Mouse (Mus musculus): ENCODE results near the gene Stim1. TPM values are rescaled to one million over a fixed set of nuclear protein-coding genes. Genes with fewer than 3 reads are reported as not detected.
"Not testable (repeated sequence)": the region's sequence is repeated elsewhere in the genome, so short reads cannot be mapped to it uniquely, and the experiment has no call there.

Gene Stim1
- polyA plus RNA-seq, 1 experiment from 2014 or later = 16.8 TPM

- no peaks in the 10 kb centered on the region for H3K27me3 ChIP-seq (replicated peaks)
- WGBS = 93% methylated on average over 4 of the region's 4 CpGs
- no peak within 1 kb of the TSS for H3K9ac ChIP-seq
- H3K4me1 ChIP-seq (replicated peaks) = peaks cover 21% of the 10 kb centered on the region
- H3K4me3 ChIP-seq = no peak within 1 kb of the TSS
- no peak within 1 kb of the TSS for H3K27ac ChIP-seq (ENCODE audit: poor library complexity, severe bottlenecking)
- H3K36me3 ChIP-seq = no peaks in the 10 kb centered on the region
- no peak for ATAC-seq (ENCODE audit: insufficient number of reproducible peaks, low FRiP score)
- no peaks in the 10 kb centered on the region for H3K9me3 ChIP-seq (replicated peaks)
- no peak within 1 kb of the TSS for H3K4me2 ChIP-seq
Measured at GRCm38 (mm10) chr7:102481579-102481978, 214.0 kb downstream of the Stim1 start, which contains the start of gene Olfr543. Olfr543 (minus strand) TSS chr7:102481679.

GRCm38 (mm10) chr7:102483665-102484064 is 216.1 kb downstream of the Stim1 start:
- Histone ChIP-seq H3K4me3 (no peak overlapping the region), H3K27me3 (replicated peaks) (no peaks in the 10 kb centered on the region), H3K9ac (no peak overlapping the region), H3K36me3 (no peaks in the 10 kb centered on the region), H3K27ac (ENCODE audit: poor library complexity, severe bottlenecking) (no peak overlapping the region), H3K4me1 (replicated peaks) (peaks cover 21% of the 10 kb centered on the region), H3K9me3 (replicated peaks) (no peaks in the 10 kb centered on the region), H3K4me2 (no peak overlapping the region)
- no peak for ATAC-seq (ENCODE audit: insufficient number of reproducible peaks, low FRiP score)
- 61% methylated on average over 2 of the region's 2 CpGs for WGBS

DNA sequence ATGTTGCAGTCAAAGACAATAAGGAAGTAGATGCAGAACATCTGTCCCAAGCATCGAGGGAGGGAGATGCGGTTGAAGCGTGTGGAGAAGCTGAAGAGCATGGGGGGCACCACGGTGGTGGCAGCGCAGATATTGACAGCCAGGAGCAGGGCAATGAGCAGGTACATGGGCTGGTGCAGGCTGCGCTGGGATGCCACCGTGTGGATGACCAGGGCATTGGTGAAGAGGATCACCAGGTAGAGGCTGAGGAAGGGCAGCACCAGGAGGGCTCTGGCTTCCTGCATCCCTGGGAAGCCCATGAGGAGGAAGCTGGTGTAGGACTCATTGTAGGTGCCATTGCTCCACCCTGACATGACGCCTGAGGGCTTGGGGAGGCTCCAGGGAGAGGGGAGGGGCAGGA is 217.2 kb downstream of the Stim1 start:
- H3K9me3 ChIP-seq (replicated peaks); H3K4me3 ChIP-seq; H3K27ac ChIP-seq (ENCODE audit: poor library complexity, severe bottlenecking); H3K27me3 ChIP-seq (replicated peaks); H3K9ac ChIP-seq; H3K36me3 ChIP-seq; ATAC-seq (ENCODE audit: insufficient number of reproducible peaks, low FRiP score); H3K4me2 ChIP-seq: not testable (repeated sequence)
- 65% methylated on average over 8 of the region's 8 CpGs for WGBS
- peaks cover 13% of the 10 kb centered on the region for H3K4me1 ChIP-seq (replicated peaks)

- 29% methylated on average over 1 of the region's 1 CpGs for WGBS
- no peak overlapping the region for H3K27ac ChIP-seq (ENCODE audit: poor library complexity, severe bottlenecking)
- H3K9me3 ChIP-seq (replicated peaks) = no peaks in the 10 kb centered on the region
- H3K4me2 ChIP-seq = no peak overlapping the region
- H3K27me3 ChIP-seq (replicated peaks) = no peaks in the 10 kb centered on the region
- no peaks in the 10 kb centered on the region for H3K36me3 ChIP-seq
- ATAC-seq (ENCODE audit: insufficient number of reproducible peaks, low FRiP score) = no peak
- no peak overlapping the region for H3K4me3 ChIP-seq
- H3K9ac ChIP-seq = no peak overlapping the region
- H3K4me1 ChIP-seq (replicated peaks) = peaks cover 12% of the 10 kb centered on the region; the same call in 1 of the 2 replicates
Measured at GRCm38 (mm10) chr7:102486105-102486504, 218.5 kb downstream of the Stim1 start.

Other genes starting within 250 kb of the Stim1 start
- 1.8 TPM in 2 replicates for gene Il18bp, start 249.1 kb upstream of the Stim1 start, polyA plus RNA-seq (2016; fragmentation: Nextera tagmentation; extraction: Ambion mirVana)
- 19.9 and 21.3 TPM in 2 replicates for gene Rnf121, start 202.3 kb upstream of the Stim1 start, polyA plus RNA-seq (2016; fragmentation: Nextera tagmentation; extraction: Ambion mirVana)
- gene Xndc1, start 202.3 kb upstream of the Stim1 start, polyA plus RNA-seq (2016; fragmentation: Nextera tagmentation; extraction: Ambion mirVana) = 26.5 and 27.5 TPM in 2 replicates
- gene Xntrpc, start 202.1 kb upstream of the Stim1 start, polyA plus RNA-seq (2016; fragmentation: Nextera tagmentation; extraction: Ambion mirVana) = 0.90 and 1.5 TPM in 2 replicates
- gene Trpc2, start 184.7 kb upstream of the Stim1 start, polyA plus RNA-seq (2016; fragmentation: Nextera tagmentation; extraction: Ambion mirVana) = 0.15 and 0.58 TPM in 2 replicates
- gene Art1, start 166.1 kb upstream of the Stim1 start, polyA plus RNA-seq (2016; fragmentation: Nextera tagmentation; extraction: Ambion mirVana) = 8.0 and 9.0 TPM in 2 replicates
- gene Art5, start 158.3 kb upstream of the Stim1 start, polyA plus RNA-seq (2016; fragmentation: Nextera tagmentation; extraction: Ambion mirVana) = 1.4 and 2.3 TPM in 2 replicates
- gene Chrna10, start 151.0 kb upstream of the Stim1 start, polyA plus RNA-seq (2016; fragmentation: Nextera tagmentation; extraction: Ambion mirVana) = not detected in 2 replicates
- 35.8 and 38.1 TPM in 2 replicates for gene Nup98, start 57.6 kb upstream of the Stim1 start, polyA plus RNA-seq (2016; fragmentation: Nextera tagmentation; extraction: Ambion mirVana)
- 50.7 and 55.6 TPM in 2 replicates for gene Pgap2, start 57.6 kb upstream of the Stim1 start, polyA plus RNA-seq (2016; fragmentation: Nextera tagmentation; extraction: Ambion mirVana)
- gene Rhog, start 11.8 kb upstream of the Stim1 start, polyA plus RNA-seq (2016; fragmentation: Nextera tagmentation; extraction: Ambion mirVana) = 41.9 and 42.7 TPM in 2 replicates
- 134 and 145 TPM in 2 replicates for gene Rrm1, start 173.9 kb downstream of the Stim1 start, polyA plus RNA-seq (2016; fragmentation: Nextera tagmentation; extraction: Ambion mirVana)
- 0.15 TPM in 1 of 2 replicates, not detected in the other for gene Olfr543, start 213.9 kb downstream of the Stim1 start, polyA plus RNA-seq (2016; fragmentation: Nextera tagmentation; extraction: Ambion mirVana)
- 0.06 and 0.08 TPM in 2 replicates for gene Olfr544, start 220.5 kb downstream of the Stim1 start, polyA plus RNA-seq (2016; fragmentation: Nextera tagmentation; extraction: Ambion mirVana)
- not detected in 2 replicates for gene Olfr545, start 231.8 kb downstream of the Stim1 start, polyA plus RNA-seq (2016; fragmentation: Nextera tagmentation; extraction: Ambion mirVana)

All from heart, embryonic 12.5 days (tissue).